Mouse (Mus musculus) lung, postnatal 0 days (tissue): ENCODE results near the gene C8b. TPM values are rescaled to one million over a fixed set of nuclear protein-coding genes. Genes with fewer than 3 reads are reported as not detected.

Experiments used
- ATAC-seq: fragments of 200-750 bp; cut with Nextera tagmentation; 2 replicates; pipeline ENCODE4 v1.8.0; 2017; ENCODE audit warnings: moderate library complexity
- DNase-seq: peaks from one replicate; pipeline ENCODE4 v3.0.0-alpha.2; 2016; ENCODE audit warnings: low spot score
- H3K27ac ChIP-seq: fragments of 300-500 bp; sonication (generic); 2 replicates; pipeline ENCODE4 v1.5.1; 2014; ENCODE audit warnings: antibody characterized with exemption, mild to moderate bottlenecking, low read length, mixed read lengths
- H3K27me3 ChIP-seq: fragments of 300-500 bp; sonication (generic); replicated peaks from 2 replicates; pipeline ENCODE4 v1.6.1; 2014; ENCODE audit warnings: low read length, mixed read lengths; ENCODE audit not compliant: insufficient read depth
- H3K36me3 ChIP-seq: fragments of 300-500 bp; sonication (generic); 2 replicates; pipeline ENCODE4 v1.6.1; 2014; ENCODE audit warnings: low read length, mixed read lengths; ENCODE audit not compliant: insufficient read depth
- H3K4me1 ChIP-seq: fragments of 300-500 bp; sonication (generic); 2 replicates; pipeline ENCODE4 v1.6.1; 2014; ENCODE audit warnings: antibody characterized with exemption, low read depth, low read length, mixed read lengths; ENCODE audit not compliant: insufficient read depth
- H3K4me2 ChIP-seq: fragments of 300-500 bp; sonication (generic); replicated peaks from 2 replicates; pipeline ENCODE4 v1.6.1; 2014; ENCODE audit warnings: low read depth, mild to moderate bottlenecking, low read length, moderate library complexity, mixed read lengths
- H3K4me3 ChIP-seq: fragments of 300-500 bp; sonication (generic); 2 replicates; pipeline ENCODE4 v1.5.1; 2014; ENCODE audit warnings: low read depth, low read length
- H3K9ac ChIP-seq: fragments of 300-500 bp; sonication (generic); replicated peaks from 2 replicates; pipeline ENCODE4 v1.6.1; 2014; ENCODE audit warnings: low read depth, mild to moderate bottlenecking
- H3K9me3 ChIP-seq: fragments of 300-500 bp; sonication (generic); 2 replicates; pipeline ENCODE4 v1.6.1; 2016; ENCODE audit warnings: low read length, mixed read lengths
- CTCF ChIP-seq: IDR thresholded peaks from 2 replicates; pipeline ENCODE4 v1.5.1; 2016; ENCODE audit warnings: antibody characterized with exemption, mild to moderate bottlenecking
- EP300 ChIP-seq: IDR thresholded peaks from 2 replicates; pipeline ENCODE4 v1.6.1; 2016; ENCODE audit warnings: antibody characterized with exemption, mild to moderate bottlenecking, control low read depth
- WGBS: fragments of 180-500 bp; shearing (Covaris S2); extraction: QIAGEN DNeasy Blood & Tissue Kit; methylation state at CpG from one replicate; pipeline ENCODE4 v1.1.7; 2014; 5-methylcytosine and 5-hydroxymethylcytosine counted together
- polyA plus RNA-seq: library from polyadenylated mRNA; unstranded; fragments of >200 nt; fragmentation: Nextera tagmentation; extraction: Ambion mirVana; gene quantifications from 2 replicates; pipeline ENCODE4 v1.2.1, GENCODE M21; 2015

Gene C8b
- polyA plus RNA-seq, 1 experiment from 2014 or later: not detected

DNA sequence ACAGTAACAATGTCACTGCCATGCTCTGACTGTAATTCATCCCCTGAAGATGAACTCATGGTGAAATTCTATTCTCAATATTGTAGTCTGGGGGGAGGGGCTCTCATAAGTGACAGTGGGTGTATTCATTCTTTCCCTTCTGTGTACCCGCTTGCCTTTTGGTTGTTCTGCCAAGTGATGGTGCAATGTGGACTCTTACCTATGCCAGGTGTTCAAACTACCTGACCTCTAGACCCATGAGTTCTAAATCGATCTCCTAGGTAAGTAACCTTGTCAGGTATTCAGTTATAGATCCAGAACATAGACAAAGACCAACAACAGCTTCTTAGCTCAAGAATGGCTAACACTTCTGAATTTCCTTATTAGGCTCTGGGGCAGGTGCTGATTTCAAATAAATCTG lies 72.2 kb downstream of the C8b start:
- Histone ChIP-seq H3K36me3 (no peaks in the 10 kb centered on the region), H3K9ac (no peak overlapping the region), H3K27me3 (no peaks in the 10 kb centered on the region), H3K9me3 (no peaks in the 10 kb centered on the region), H3K27ac (no peak overlapping the region), H3K4me2 (no peak overlapping the region), H3K4me3 (no peak overlapping the region), H3K4me1 (no peaks in the 10 kb centered on the region)
- DNase-seq (no peak), ATAC-seq (no peak)
- no peak for TF ChIP-seq CTCF
- TF ChIP-seq EP300: no peak
- WGBS: 64% methylated on average over 2 of the region's 2 CpGs

DNA sequence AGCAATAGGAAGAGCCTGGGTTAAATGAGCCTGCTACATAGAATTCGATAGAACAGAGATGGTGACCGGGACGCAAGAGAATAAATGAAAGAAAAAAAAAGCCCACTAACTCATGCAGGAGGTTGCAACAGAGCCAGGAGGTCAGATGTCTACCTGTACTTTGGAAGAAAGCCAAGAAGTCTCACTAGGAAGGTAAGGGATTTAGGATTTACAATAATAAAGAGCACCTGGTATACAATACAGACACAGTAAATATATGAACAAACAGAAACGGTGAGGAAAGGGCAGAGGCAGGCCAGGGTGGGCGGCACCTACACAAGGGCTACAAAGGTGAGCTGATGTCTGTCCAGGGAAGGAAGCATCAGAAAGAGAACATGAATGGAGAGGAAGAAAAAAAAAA lies 76.1 kb downstream of the C8b start:
- Histone ChIP-seq H3K4me3 (no peak overlapping the region), H3K27ac (no peak overlapping the region), H3K9me3 (no peaks in the 10 kb centered on the region), H3K36me3 (no peaks in the 10 kb centered on the region), H3K4me1 (no peaks in the 10 kb centered on the region), H3K27me3 (no peaks in the 10 kb centered on the region), H3K4me2 (no peak overlapping the region), H3K9ac (no peak overlapping the region)
- TF ChIP-seq CTCF (no peak), EP300 (no peak)
- 83% methylated on average over 5 of the region's 5 CpGs for WGBS
- DNase-seq (peak; percentile 13), ATAC-seq (no peak)

- Histone ChIP-seq H3K9me3 (no peaks in the 10 kb centered on the region), H3K36me3 (no peaks in the 10 kb centered on the region), H3K4me1 (no peaks in the 10 kb centered on the region), H3K4me2 (no peak overlapping the region), H3K9ac (no peak overlapping the region), H3K4me3 (no peak overlapping the region), H3K27me3 (no peaks in the 10 kb centered on the region), H3K27ac (no peak overlapping the region)
- no peak for DNase-seq
- no peak for ATAC-seq
- TF ChIP-seq EP300 (no peak), CTCF (no peak)
- 53% methylated on average over 4 of the region's 4 CpGs for WGBS
These were observed 77.4 kb downstream of the C8b start for GRCm38 (mm10) chr4:104843546-104843945.

Other genes starting within 250 kb of the C8b start
- gene Gm17662, start 91.0 kb downstream of the C8b start, polyA plus RNA-seq: not detected in 2 replicates
- not detected in 2 replicates for gene C8a, start 110.1 kb downstream of the C8b start, polyA plus RNA-seq
- gene Fyb2, start 147.1 kb downstream of the C8b start, polyA plus RNA-seq: 0.08 and 0.13 TPM in 2 replicates